Mouse (Mus musculus) erythroblast, embryonic 14.5 days (primary cell): Measurements from ENCODE around the gene Rassf8.

Experiments used
- GATA1 ChIP-seq: IDR thresholded peaks from 2 replicates; pipeline ENCODE4 v1.6.1; 2012; ENCODE audit warnings: low read length, inconsistent platforms, mixed read lengths
- TAL1 ChIP-seq: IDR thresholded peaks from 3 replicates; pipeline ENCODE4 v1.6.1; 2012; ENCODE audit warnings: low read length, inconsistent platforms, mixed read lengths

- no peak for TF ChIP-seq GATA1
- no peak for TF ChIP-seq TAL1
Observed at GRCm38 (mm10) chr6:145747671-145748640, 1.4 kb downstream of the Rassf8 start.
